Mouse (Mus musculus): ENCODE results near the gene Frmd8. TPM values are rescaled to one million over a fixed set of nuclear protein-coding genes. Genes with fewer than 3 reads are reported as not detected.

Gene Frmd8
- total and polyA plus RNA-seq, 3 experiments: 22.8 to 34.4 TPM; not detected in 1

DNA sequence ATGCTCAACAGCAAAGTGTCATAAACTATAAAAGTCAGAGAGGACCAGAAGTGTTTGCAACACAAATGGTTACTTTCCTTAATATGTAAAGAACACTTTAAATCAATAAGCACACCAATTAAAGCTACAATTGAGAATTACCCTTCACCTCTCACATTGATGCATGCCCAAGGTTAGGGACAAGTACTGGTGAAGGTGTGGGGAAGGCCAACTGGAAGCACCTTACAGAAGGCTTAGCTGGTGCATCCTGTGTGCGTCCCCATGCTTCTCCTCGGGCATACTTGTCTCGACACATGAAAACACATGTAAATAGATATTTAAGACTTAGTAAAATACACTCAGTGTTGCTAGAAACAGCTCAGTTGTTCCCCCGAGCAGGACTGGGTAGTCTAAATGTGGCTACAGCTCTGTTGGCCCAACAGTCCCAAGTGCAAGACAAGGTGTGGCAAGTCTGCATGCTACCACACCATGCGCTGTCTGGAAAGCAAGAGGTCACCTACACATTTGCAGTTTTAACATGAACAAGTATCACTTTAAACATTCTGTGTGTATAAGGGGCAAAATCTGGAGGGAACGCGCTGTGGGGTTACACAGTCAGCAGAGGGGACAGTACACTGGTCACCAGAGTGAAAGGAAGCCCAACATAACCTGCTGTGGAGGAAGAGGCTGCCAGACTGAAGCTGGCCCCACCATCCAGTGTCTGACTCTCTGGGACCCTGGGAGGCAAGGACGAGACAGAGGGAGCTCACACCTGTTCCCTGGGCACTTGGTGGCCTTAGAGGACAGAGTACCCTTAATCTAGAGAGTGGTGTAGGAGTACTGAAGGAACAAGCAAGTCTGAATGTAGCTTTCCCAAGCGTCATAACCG, 39.8 kb downstream of the Frmd8 start:
- H3K4me3 ChIP-seq (ENCODE audit: control insufficient read depth in 1 of 2, insufficient read depth in 1 of 2, low read depth in 2 of 2, low read length in 2 of 2): no peak overlapping the region
- peaks cover 0 to 2% of the 10 kb centered on the region in 2 experiments; a peak in 1 of 4 replicates for H3K36me3 ChIP-seq (ENCODE audit: control insufficient read depth in 1 of 2, insufficient read depth in 2 of 2, low read length in 2 of 2)
- no peaks in the 10 kb centered on the region for H3K79me2 ChIP-seq (ENCODE audit: control insufficient read depth, insufficient read depth, low read length, poor library complexity)
- no peak overlapping the region for H3K9ac ChIP-seq (ENCODE audit: control insufficient read depth, low read depth, low read length, poor library complexity, severe bottlenecking)
- no peaks in the 10 kb centered on the region for H3K9me3 ChIP-seq (replicated peaks; ENCODE audit: insufficient read depth, low read length)
- no peak for DNase-seq (ENCODE audit: low read depth, low spot score)
- TF ChIP-seq SMC3 (IDR thresholded peaks at IDR 0.05; ENCODE audit: low read depth, low read length) (no peak), TBP (IDR thresholded peaks at IDR 0.05; ENCODE audit: low read depth, low read length) (no peak), HCFC1 (IDR thresholded peaks at IDR 0.05; ENCODE audit: low read depth, low read length) (no peak), MYB (IDR thresholded peaks at IDR 0.05; ENCODE audit: low read depth, low read length) (no peak)
- H3K4me1 ChIP-seq (ENCODE audit: control insufficient read depth in 1 of 2, insufficient read depth in 2 of 2, low read length in 2 of 2): peaks cover 0 to 6% of the 10 kb centered on the region in 2 experiments; a peak in 2 of 4 replicates
- no peaks in the 10 kb centered on the region for H3K27me3 ChIP-seq (ENCODE audit: control insufficient read depth in 1 of 2, insufficient read depth in 2 of 2, low read length in 2 of 2)
- no peak overlapping the region for H3K27ac ChIP-seq (ENCODE audit: control insufficient read depth, low read depth, low read length)

DNA sequence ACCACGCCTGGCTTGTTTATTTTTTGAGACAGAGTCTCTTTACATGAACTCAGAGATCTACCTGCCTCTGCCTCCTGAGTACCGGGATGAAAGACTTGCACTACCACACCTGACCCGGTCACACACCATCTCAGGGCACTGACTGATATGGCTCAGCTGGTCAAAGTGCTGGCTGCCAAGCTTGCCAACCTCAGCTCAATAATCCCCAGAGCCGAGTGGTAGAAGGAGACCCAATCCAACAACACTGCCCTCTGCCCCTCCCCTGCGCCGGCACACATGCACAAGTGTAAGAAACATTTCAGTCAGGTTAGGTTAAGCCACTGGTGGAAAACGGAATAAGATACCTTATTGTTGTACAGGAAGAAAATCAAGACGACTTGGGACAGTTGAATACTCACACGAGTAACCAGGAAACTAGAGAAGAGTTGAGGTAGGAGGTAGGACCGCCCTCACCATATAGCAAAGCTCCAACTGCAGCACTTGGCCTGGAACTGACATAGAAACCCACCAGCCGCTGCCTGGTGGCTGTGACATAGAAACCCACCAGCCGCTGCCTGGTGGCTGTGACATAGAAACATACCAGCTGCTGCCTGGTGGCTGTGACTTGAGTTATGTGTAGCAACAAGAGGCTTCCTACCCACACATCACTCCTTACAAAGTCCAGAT, 40.7 kb downstream of the Frmd8 start:
- TF ChIP-seq ELF1 (IDR thresholded peaks at IDR 0.05; ENCODE audit: low read depth, low read length) (no peak), ZMIZ1 (IDR thresholded peaks at IDR 0.05; ENCODE audit: low read depth, low read length) (no peak), CHD1 (IDR thresholded peaks at IDR 0.05; ENCODE audit: low read depth, low read length) (no peak), MEF2A (IDR thresholded peaks at IDR 0.05; ENCODE audit: extremely low read depth, insufficient replicate concordance, low read depth, low read length, poor library complexity, severe bottlenecking) (no peak), KAT2A (conservative IDR thresholded peaks at IDR 0.05; ENCODE audit: low read depth, low read length) (no peak), NRF1 (IDR thresholded peaks at IDR 0.05; ENCODE audit: insufficient read depth, low read depth, low read length, poor library complexity, severe bottlenecking) (no peak), POLR2AphosphoS5 (IDR thresholded peaks at IDR 0.05; ENCODE audit: borderline replicate concordance, low read depth, low read length) (no peak), MAX (IDR thresholded peaks at IDR 0.05; ENCODE audit: low read length) (no peak), ZNF384 (IDR thresholded peaks at IDR 0.05; ENCODE audit: low read depth, low read length) (no peak), MAZ (IDR thresholded peaks at IDR 0.05; ENCODE audit: low read depth, low read length) (no peak), MYB (IDR thresholded peaks at IDR 0.05; ENCODE audit: low read depth, low read length) (no peak), GATA1 (IDR thresholded peaks at IDR 0.05; ENCODE audit: low read depth, low read length) (no peak), RCOR1 (IDR thresholded peaks at IDR 0.05; ENCODE audit: low read depth, low read length) (no peak), POLR2AphosphoS2 (IDR thresholded peaks at IDR 0.05; ENCODE audit: low read length) (no peak), GABPA (IDR thresholded peaks at IDR 0.05; ENCODE audit: low read depth, low read length) (no peak), NELFE (IDR thresholded peaks at IDR 0.05; ENCODE audit: low read depth, low read length) (no peak), HCFC1 (IDR thresholded peaks at IDR 0.05; ENCODE audit: low read depth, low read length) (no peak), SMC3 (IDR thresholded peaks at IDR 0.05; ENCODE audit: low read depth, low read length) (no peak)
- no peak overlapping the region for H3K27ac ChIP-seq (ENCODE audit: control insufficient read depth, low read depth, low read length)
- no peak overlapping the region for H3K9ac ChIP-seq (ENCODE audit: control insufficient read depth, low read depth, low read length, poor library complexity, severe bottlenecking)
- H3K9me3 ChIP-seq (replicated peaks; ENCODE audit: insufficient read depth, low read length): no peaks in the 10 kb centered on the region
- H3K79me2 ChIP-seq (ENCODE audit: control insufficient read depth, insufficient read depth, low read length, poor library complexity): no peaks in the 10 kb centered on the region
- peaks cover 0 to 6% of the 10 kb centered on the region in 2 experiments; a peak in 2 of 4 replicates for H3K4me1 ChIP-seq (ENCODE audit: control insufficient read depth in 1 of 2, insufficient read depth in 2 of 2, low read length in 2 of 2)
- H3K27me3 ChIP-seq (ENCODE audit: control insufficient read depth in 1 of 2, insufficient read depth in 2 of 2, low read length in 2 of 2): no peaks in the 10 kb centered on the region
- no peak overlapping the region for H3K4me3 ChIP-seq (ENCODE audit: control insufficient read depth in 1 of 2, insufficient read depth in 1 of 2, low read depth in 2 of 2, low read length in 2 of 2)
- H3K36me3 ChIP-seq (ENCODE audit: control insufficient read depth in 1 of 2, insufficient read depth in 2 of 2, low read length in 2 of 2): peaks cover 0 to 2% of the 10 kb centered on the region in 2 experiments; a peak in 1 of 4 replicates
- DNase-seq (ENCODE audit: low read depth, low spot score): no peak
